Mouse (Mus musculus) right cerebral cortex, postnatal 4 days (tissue): ENCODE measurements at regions not wholly inside any gene's neighbourhood (a gene's known extent, or its start where the extent isn't known, plus 50 kb on each side); places are given as distances from the start of the nearest gene placed in this dataset.
A peak's percentile ranks its signal among the peaks of the same experiment; 100 is the strongest.

Experiments used
- DNase-seq: peaks from one replicate; pipeline ENCODE4 v3.0.0-alpha.2; 2022

- no peak for DNase-seq
Measured at GRCm38 (mm10) chr7:135888598-135888997, 172.4 kb upstream of the Mki67 start.

GRCm38 (mm10) chr7:135889016-135889726 is 173.0 kb upstream of the Mki67 start:
- peak; percentile 15 for DNase-seq

GRCm38 (mm10) chr7:135898876-135899275 is 182.7 kb upstream of the Mki67 start:
- DNase-seq, result no peak

- no peak for DNase-seq
Measured at GRCm38 (mm10) chr7:135899765-135900164, 183.6 kb upstream of the Mki67 start.

- no peak for DNase-seq
Measured at GRCm38 (mm10) chr7:135900861-135901321, 184.7 kb upstream of the Mki67 start.

- DNase-seq, result no peak
Measured at GRCm38 (mm10) chr7:135902106-135903055, 186.2 kb upstream of the Mki67 start.

- no peak for DNase-seq
Measured at GRCm38 (mm10) chr7:135911376-135911775, 195.2 kb upstream of the Mki67 start.

- DNase-seq, result no peak
Measured at GRCm38 (mm10) chr7:135913923-135914634, 197.9 kb upstream of the Mki67 start.

- DNase-seq, result no peak
Measured at GRCm38 (mm10) chr7:135923876-135924275, 207.7 kb upstream of the Mki67 start.

- no peak for DNase-seq
Measured at GRCm38 (mm10) chr7:135924641-135925040, 208.5 kb upstream of the Mki67 start.

- no peak for DNase-seq
Measured at GRCm38 (mm10) chr7:135930091-135930490, 213.9 kb upstream of the Mki67 start.

- no peak for DNase-seq
Measured at GRCm38 (mm10) chr7:135932595-135933175, 216.5 kb upstream of the Mki67 start.

- DNase-seq, result no peak
Measured at GRCm38 (mm10) chr7:135935180-135935579, 219.0 kb upstream of the Mki67 start.

GRCm38 (mm10) chr7:135937465-135937864 is 221.3 kb upstream of the Mki67 start:
- DNase-seq, result no peak

- DNase-seq, result no peak
Measured at GRCm38 (mm10) chr7:135939341-135939740, 223.2 kb upstream of the Mki67 start.

GRCm38 (mm10) chr7:135942826-135943225 is 226.7 kb upstream of the Mki67 start:
- DNase-seq, result no peak

GRCm38 (mm10) chr7:135946071-135946646 is 230.0 kb upstream of the Mki67 start:
- DNase-seq, result no peak

GRCm38 (mm10) chr7:135961026-135961425 is 244.9 kb upstream of the Mki67 start:
- DNase-seq, result peak; percentile 23

GRCm38 (mm10) chr7:135965528-135965927 is 249.4 kb upstream of the Mki67 start:
- peak; percentile 27 for DNase-seq

GRCm38 (mm10) chr7:135966231-135966630 is 250.1 kb upstream of the Mki67 start:
- DNase-seq, result no peak

GRCm38 (mm10) chr7:135968638-135969037 is 252.5 kb upstream of the Mki67 start:
- no peak for DNase-seq

- DNase-seq, result no peak
Measured at GRCm38 (mm10) chr7:135986021-135986420, 269.9 kb upstream of the Mki67 start.
